Mouse (Mus musculus): ENCODE measurements around the gene Gm45062. TPM values are rescaled to one million over a fixed set of nuclear protein-coding genes. Genes with fewer than 3 reads are reported as not detected.

Gene Gm45062
- polyA plus RNA-seq, 1 experiment from 2014 or later, result 11.4 TPM

DNA sequence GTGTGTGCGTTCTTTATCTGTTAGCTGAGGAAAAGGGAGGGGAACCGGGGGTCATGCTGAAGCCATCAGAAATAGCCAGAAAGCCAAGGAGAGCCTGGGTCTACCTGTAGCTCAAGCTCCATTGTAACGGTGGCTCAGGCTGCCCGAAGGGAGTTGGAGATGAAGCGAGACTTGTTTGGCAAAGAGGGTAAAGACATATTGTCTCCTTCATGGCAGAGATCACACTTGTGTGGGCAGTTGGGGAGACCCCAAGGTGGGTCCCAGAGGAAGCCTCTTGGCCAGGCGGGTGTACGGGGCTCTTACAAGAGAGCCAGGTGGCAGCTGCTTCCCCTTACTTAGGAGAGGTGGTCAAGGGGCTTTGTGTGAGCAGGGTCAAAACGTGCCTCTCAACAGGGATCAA lies 369.0 kb downstream of the Gm45062 start:
- H3K9ac ChIP-seq, result no peak overlapping the region
- no peak overlapping the region for H3K4me2 ChIP-seq
- no peaks in the 10 kb centered on the region for H3K27me3 ChIP-seq
- WGBS, result 92% methylated on average over 8 of the region's 8 CpGs
- H3K27ac ChIP-seq, result no peak overlapping the region
- no peak for ATAC-seq (replicated peaks; ENCODE audit: low FRiP score)
- no peak overlapping the region for H3K4me3 ChIP-seq (replicated peaks)
- H3K36me3 ChIP-seq, result no peaks in the 10 kb centered on the region
- H3K9me3 ChIP-seq (replicated peaks), result no peaks in the 10 kb centered on the region
- peaks cover 4% of the 10 kb centered on the region; the same call in 1 of the 2 replicates for H3K4me1 ChIP-seq

DNA sequence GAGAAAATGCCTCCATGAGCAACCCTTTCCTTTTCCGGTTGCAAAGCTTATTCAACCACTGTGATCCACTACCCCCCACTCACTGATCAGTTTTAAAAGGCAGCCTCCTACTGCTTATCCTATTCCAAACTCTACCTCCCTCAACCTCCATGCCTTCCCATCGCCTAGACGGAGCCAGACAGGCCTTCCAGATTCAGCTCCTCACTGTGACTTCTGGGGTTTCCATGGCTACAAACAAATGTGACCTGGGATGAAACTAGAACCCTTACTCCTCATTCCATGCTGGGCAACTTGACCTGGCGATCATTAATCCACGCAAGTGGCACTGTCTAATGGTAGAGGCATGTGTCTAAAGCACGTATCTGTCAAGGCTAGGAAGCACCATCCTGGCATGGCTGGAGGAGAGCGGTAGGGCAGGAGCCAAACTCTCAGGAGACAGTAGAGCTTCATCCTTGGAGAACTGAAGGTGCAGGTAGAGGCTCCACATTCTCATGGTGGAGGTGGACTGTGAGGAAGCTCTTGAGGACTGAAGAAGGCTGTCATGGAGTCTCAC lies 369.5 kb downstream of the Gm45062 start:
- no peak overlapping the region for H3K4me3 ChIP-seq (replicated peaks)
- 62% methylated on average over 7 of the region's 7 CpGs for WGBS
- H3K9ac ChIP-seq, result no peak overlapping the region
- no peaks in the 10 kb centered on the region for H3K9me3 ChIP-seq (replicated peaks)
- no peaks in the 10 kb centered on the region for H3K36me3 ChIP-seq
- no peak overlapping the region for H3K4me2 ChIP-seq
- ATAC-seq (replicated peaks; ENCODE audit: low FRiP score), result peak; percentile 73
- H3K4me1 ChIP-seq, result peaks cover 4% of the 10 kb centered on the region; the same call in 1 of the 2 replicates
- H3K27me3 ChIP-seq, result no peaks in the 10 kb centered on the region
- no peak overlapping the region for H3K27ac ChIP-seq

DNA sequence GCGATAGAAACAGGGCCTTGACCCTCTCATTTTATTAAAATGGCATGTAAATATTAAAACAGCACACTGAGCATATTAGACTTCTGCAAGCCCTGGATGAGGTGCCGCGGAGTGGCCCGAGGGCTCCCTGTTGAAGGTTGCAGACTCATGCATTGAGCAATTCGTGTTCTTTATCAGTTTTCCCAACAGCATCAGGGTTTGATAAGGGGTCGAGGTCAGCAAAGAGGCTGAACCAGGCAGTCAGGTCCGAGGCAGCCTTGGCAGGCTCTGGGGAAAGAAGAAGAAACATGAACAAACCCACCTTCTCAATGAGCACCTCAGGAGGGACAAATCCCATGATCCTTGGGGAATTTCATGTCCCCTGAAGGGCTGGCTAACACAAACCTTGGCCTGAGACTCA lies 371.3 kb downstream of the Gm45062 start:
- no peaks in the 10 kb centered on the region for H3K27me3 ChIP-seq
- ATAC-seq (replicated peaks; ENCODE audit: low FRiP score), result no peak
- no peaks in the 10 kb centered on the region for H3K9me3 ChIP-seq (replicated peaks)
- H3K36me3 ChIP-seq, result no peaks in the 10 kb centered on the region
- no peak overlapping the region for H3K27ac ChIP-seq
- whole genome bisulfite sequencing, result 88% methylated on average over 7 of the region's 7 CpGs
- H3K9ac ChIP-seq, result no peak overlapping the region
- no peak overlapping the region for H3K4me3 ChIP-seq (replicated peaks)
- peaks cover 8% of the 10 kb centered on the region for H3K4me1 ChIP-seq
- no peak overlapping the region for H3K4me2 ChIP-seq

GRCm38 (mm10) chr6:8631362-8631761 lies 372.1 kb downstream of the Gm45062 start:
- 72% methylated on average over 8 of the region's 8 CpGs for WGBS
- Histone ChIP-seq H3K4me1 (peaks cover 8% of the 10 kb centered on the region), H3K27ac (no peak overlapping the region), H3K4me3 (replicated peaks) (no peak overlapping the region), H3K9ac (no peak overlapping the region), H3K4me2 (no peak overlapping the region), H3K36me3 (no peaks in the 10 kb centered on the region), H3K9me3 (replicated peaks) (no peaks in the 10 kb centered on the region), H3K27me3 (no peaks in the 10 kb centered on the region)
- no peak for ATAC-seq (replicated peaks; ENCODE audit: low FRiP score)

DNA sequence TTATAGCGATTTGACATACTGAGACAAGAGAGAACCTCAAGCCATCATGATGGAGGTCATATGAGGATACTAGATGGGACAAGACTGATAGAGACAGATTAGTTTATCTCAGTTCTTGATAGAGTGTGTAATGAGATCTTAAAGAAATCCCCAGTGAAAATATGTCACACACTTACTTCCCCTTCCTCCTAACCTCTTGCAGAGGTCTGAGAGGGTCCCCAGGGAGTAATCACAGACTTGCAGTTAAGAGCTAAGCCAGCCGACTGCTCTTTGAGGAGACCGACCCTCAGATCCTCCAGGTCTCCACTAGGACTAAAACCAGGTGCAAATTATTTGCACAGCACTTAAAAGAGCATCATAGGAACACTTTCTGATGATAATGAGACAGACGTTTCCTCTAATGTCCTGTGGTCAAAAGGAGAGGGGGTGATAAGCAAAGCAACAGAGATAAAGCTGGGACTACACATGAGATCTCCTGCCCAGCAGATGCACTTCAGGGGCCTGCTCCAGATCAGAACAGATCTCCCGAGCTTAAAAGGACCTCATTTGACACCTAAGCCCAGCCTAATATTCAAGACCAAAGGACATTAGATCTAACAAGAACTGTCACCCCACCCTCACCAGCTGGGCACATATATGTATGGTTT lies 372.9 kb downstream of the Gm45062 start:
- H3K9ac ChIP-seq, result no peak overlapping the region
- no peak for ATAC-seq (replicated peaks; ENCODE audit: low FRiP score)
- H3K27me3 ChIP-seq, result no peaks in the 10 kb centered on the region
- peaks cover 8% of the 10 kb centered on the region for H3K4me1 ChIP-seq
- WGBS, result 65% methylated on average over 5 of the region's 5 CpGs
- H3K27ac ChIP-seq, result no peak overlapping the region
- H3K9me3 ChIP-seq (replicated peaks), result no peaks in the 10 kb centered on the region
- H3K36me3 ChIP-seq, result no peaks in the 10 kb centered on the region
- no peak overlapping the region for H3K4me2 ChIP-seq
- H3K4me3 ChIP-seq (replicated peaks), result no peak overlapping the region

DNA sequence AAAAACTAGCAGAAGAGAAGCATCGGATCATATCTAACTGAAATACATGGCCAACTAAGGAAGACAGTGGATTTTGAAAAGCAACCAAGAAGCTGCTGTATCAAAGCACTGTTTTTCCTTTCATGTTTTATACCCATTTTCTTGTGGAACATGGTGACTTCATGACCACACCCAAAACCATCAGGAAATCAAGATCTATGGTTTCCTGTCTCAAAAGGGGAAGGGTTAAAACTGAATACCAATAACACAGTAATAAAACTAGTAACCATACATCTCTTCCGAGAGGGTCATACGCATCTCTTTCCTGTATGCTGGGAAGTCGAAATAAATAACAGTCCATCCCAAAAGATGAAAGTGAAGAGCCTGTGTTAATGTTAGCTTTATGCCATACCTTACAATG lies 373.5 kb downstream of the Gm45062 start:
- H3K9me3 ChIP-seq (replicated peaks), result no peaks in the 10 kb centered on the region
- H3K36me3 ChIP-seq, result no peaks in the 10 kb centered on the region
- no peak overlapping the region for H3K27ac ChIP-seq
- no peak for ATAC-seq (replicated peaks; ENCODE audit: low FRiP score)
- H3K4me2 ChIP-seq, result no peak overlapping the region
- no peaks in the 10 kb centered on the region for H3K27me3 ChIP-seq
- H3K4me1 ChIP-seq, result peaks cover 8% of the 10 kb centered on the region
- WGBS, result 90% methylated on average over 4 of the region's 4 CpGs
- no peak overlapping the region for H3K4me3 ChIP-seq (replicated peaks)
- H3K9ac ChIP-seq, result no peak overlapping the region

DNA sequence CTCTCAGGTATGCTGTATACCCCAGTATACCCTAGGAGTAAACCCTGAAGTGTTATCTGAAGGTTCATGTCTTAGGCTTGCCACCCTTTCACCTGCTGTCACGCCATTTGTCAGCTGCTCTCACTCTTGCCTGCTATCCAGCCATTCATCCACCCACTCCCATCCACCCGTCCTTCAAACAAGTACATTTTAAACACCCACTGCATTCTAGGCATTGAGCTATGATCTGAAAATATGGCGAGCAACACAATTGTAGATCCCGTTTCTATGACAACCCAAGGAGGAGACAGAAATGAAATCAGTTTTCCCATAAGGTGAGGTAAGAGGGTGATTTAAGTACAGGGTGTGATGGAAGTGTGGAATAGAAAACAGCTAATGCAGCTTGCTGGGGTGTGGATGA lies 378.9 kb downstream of the Gm45062 start:
- no peak for ATAC-seq (replicated peaks; ENCODE audit: low FRiP score)
- no peaks in the 10 kb centered on the region for H3K27me3 ChIP-seq
- 90% methylated on average over 4 of the region's 4 CpGs for WGBS
- no peak overlapping the region for H3K9ac ChIP-seq
- H3K36me3 ChIP-seq, result no peaks in the 10 kb centered on the region
- peaks cover 4% of the 10 kb centered on the region; the same call in 1 of the 2 replicates for H3K4me1 ChIP-seq
- no peak overlapping the region for H3K27ac ChIP-seq
- H3K4me3 ChIP-seq (replicated peaks), result no peak overlapping the region
- no peak overlapping the region for H3K4me2 ChIP-seq
- no peaks in the 10 kb centered on the region for H3K9me3 ChIP-seq (replicated peaks)

DNA sequence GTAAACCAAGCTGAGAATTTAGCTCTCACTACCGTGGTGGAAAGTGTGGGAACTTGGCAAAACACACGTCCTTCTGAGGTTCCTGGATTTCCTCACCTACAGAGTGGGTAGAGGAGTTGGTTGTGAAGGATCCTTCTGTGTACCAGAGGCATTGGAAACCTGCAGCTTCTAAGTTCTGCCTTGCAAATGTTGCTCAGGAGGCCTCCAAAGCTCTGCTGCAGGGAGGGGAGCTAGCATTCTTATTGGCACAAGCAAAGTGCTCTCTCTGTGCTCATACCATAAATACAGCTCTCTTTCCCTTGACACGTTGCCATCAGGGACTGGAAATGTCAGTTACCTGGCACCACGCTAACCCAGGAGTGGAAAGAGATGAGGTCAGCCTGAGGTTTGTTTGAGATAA lies 379.6 kb downstream of the Gm45062 start:
- peaks cover 4% of the 10 kb centered on the region; the same call in 1 of the 2 replicates for H3K4me1 ChIP-seq
- H3K4me2 ChIP-seq, result no peak overlapping the region
- WGBS, result 73% methylated on average over 4 of the region's 4 CpGs

GRCm38 (mm10) chr6:8639526-8639925 lies 380.3 kb downstream of the Gm45062 start:
- no peaks in the 10 kb centered on the region for H3K9me3 ChIP-seq (replicated peaks)
- H3K27ac ChIP-seq, result no peak overlapping the region
- ATAC-seq (replicated peaks; ENCODE audit: low FRiP score), result no peak
- H3K4me3 ChIP-seq (replicated peaks), result no peak overlapping the region
- H3K4me1 ChIP-seq, result peaks cover under 1% of the 10 kb centered on the region
- H3K4me2 ChIP-seq, result no peak overlapping the region
- 84% methylated on average over 2 of the region's 2 CpGs for WGBS
- no peak overlapping the region for H3K9ac ChIP-seq
- no peaks in the 10 kb centered on the region for H3K27me3 ChIP-seq
- no peaks in the 10 kb centered on the region for H3K36me3 ChIP-seq

More for the DNA sequence above, 379.6 kb downstream of the Gm45062 start:
- H3K4me3 ChIP-seq (replicated peaks), result no peak overlapping the region
- no peak overlapping the region for H3K27ac ChIP-seq
- H3K27me3 ChIP-seq, result no peaks in the 10 kb centered on the region
- H3K36me3 ChIP-seq, result no peaks in the 10 kb centered on the region
- H3K9me3 ChIP-seq (replicated peaks), result no peaks in the 10 kb centered on the region
- no peak overlapping the region for H3K9ac ChIP-seq
- ATAC-seq (replicated peaks; ENCODE audit: low FRiP score), result no peak

- H3K27ac ChIP-seq, result no peak overlapping the region
- no peak overlapping the region for H3K9ac ChIP-seq
- H3K4me2 ChIP-seq, result no peak overlapping the region
- no peaks in the 10 kb centered on the region for H3K9me3 ChIP-seq (replicated peaks)
- H3K27me3 ChIP-seq, result no peaks in the 10 kb centered on the region
- WGBS, result 91% methylated on average over 5 of the region's 5 CpGs
- H3K4me1 ChIP-seq, result peaks cover 9% of the 10 kb centered on the region
- no peak overlapping the region for H3K4me3 ChIP-seq (replicated peaks)
- no peaks in the 10 kb centered on the region for H3K36me3 ChIP-seq
- ATAC-seq (replicated peaks; ENCODE audit: low FRiP score), result no peak
Measured at GRCm38 (mm10) chr6:8640863-8641262, 381.6 kb downstream of the Gm45062 start.

DNA sequence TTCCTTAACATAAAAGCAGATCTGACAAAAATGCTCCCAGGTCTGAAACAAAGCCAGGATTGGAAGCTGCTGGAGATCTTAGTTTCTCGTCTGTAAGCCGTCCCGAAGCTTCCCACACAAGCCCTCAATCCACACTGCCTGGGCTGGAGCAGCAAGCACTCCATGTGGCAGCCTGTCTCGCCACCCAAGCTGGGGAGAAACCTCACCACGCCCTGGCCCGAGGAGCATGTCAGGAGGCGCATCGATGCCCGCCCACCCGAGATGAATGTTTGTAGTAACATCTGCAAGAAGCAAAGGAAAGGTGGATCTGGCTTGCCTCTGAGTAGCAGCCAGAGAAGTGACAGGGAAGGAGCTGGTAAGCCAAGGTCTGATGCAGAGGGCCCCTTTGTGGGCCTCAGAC lies 385.5 kb downstream of the Gm45062 start:
- WGBS, result 74% methylated on average over 10 of the region's 10 CpGs
- Histone ChIP-seq H3K4me3 (replicated peaks) (no peak overlapping the region), H3K9ac (no peak overlapping the region), H3K9me3 (replicated peaks) (no peaks in the 10 kb centered on the region), H3K4me2 (no peak overlapping the region), H3K27me3 (no peaks in the 10 kb centered on the region), H3K27ac (peak overlapping the region; percentile 64), H3K36me3 (no peaks in the 10 kb centered on the region), H3K4me1 (peaks cover 34% of the 10 kb centered on the region)
- ATAC-seq (replicated peaks; ENCODE audit: low FRiP score), result no peak

GRCm38 (mm10) chr6:8645708-8646107 lies 386.5 kb downstream of the Gm45062 start:
- peak overlapping the region; percentile 58 for H3K27ac ChIP-seq
- 60% methylated on average over 2 of the region's 2 CpGs for WGBS
- H3K4me1 ChIP-seq, result peaks cover 34% of the 10 kb centered on the region
- H3K4me2 ChIP-seq, result no peak overlapping the region
- H3K36me3 ChIP-seq, result no peaks in the 10 kb centered on the region
- H3K4me3 ChIP-seq (replicated peaks), result no peak overlapping the region
- no peak overlapping the region for H3K9ac ChIP-seq
- no peaks in the 10 kb centered on the region for H3K27me3 ChIP-seq
- no peaks in the 10 kb centered on the region for H3K9me3 ChIP-seq (replicated peaks)
- no peak for ATAC-seq (replicated peaks; ENCODE audit: low FRiP score)

Data from kidney, embryonic 15.5 days (tissue).